Mouse (Mus musculus) liver, embryonic 14.5 days (tissue): Measurements from ENCODE around the gene Angptl2. TPM values are rescaled to one million over a fixed set of nuclear protein-coding genes. Genes with fewer than 3 reads are reported as not detected.

Experiments used
- ATAC-seq: fragments of 200-750 bp; cut with Nextera tagmentation; 2 replicates; pipeline ENCODE4 v1.8.0; 2017; ENCODE audit warnings: moderate number of reproducible peaks, mild to moderate bottlenecking, moderate library complexity; ENCODE audit not compliant: insufficient read depth
- DNase-seq, 3 experiments: peaks; one replicate each; pipeline ENCODE4 v3.0.0-alpha.2; 2012 to 2013; ENCODE audit warnings: low read depth in 3 of 3, low spot score in 3 of 3
- H3K27ac ChIP-seq: fragments of 300-500 bp; sonication (generic); 2 replicates; pipeline ENCODE4 v1.5.1; 2014; ENCODE audit warnings: moderate library complexity, mild to moderate bottlenecking, control low read depth, inconsistent platforms
- H3K27me3 ChIP-seq: fragments of 300-500 bp; sonication (generic); 2 replicates; pipeline ENCODE4 v1.6.1; 2014; ENCODE audit warnings: mild to moderate bottlenecking, low read length, moderate library complexity; ENCODE audit not compliant: control insufficient read depth, insufficient read depth
- H3K36me3 ChIP-seq: fragments of 300-500 bp; sonication (generic); replicated peaks from 2 replicates; pipeline ENCODE4 v1.6.1; 2014; ENCODE audit warnings: low read depth; ENCODE audit not compliant: control insufficient read depth, insufficient read depth
- H3K4me1 ChIP-seq, 2 experiments: fragments of 200-500 bp in 1 of 2; fragments of 300-500 bp in 1 of 2; sonication (generic) in 1 of 2; replicated peaks; 2 replicates each; pipeline ENCODE4 v1.6.1; 2012 to 2014; ENCODE audit warnings: antibody characterized with exemption in 1 of 2, inconsistent platforms in 1 of 2, low read length in 1 of 2; ENCODE audit not compliant: control insufficient read depth in 2 of 2, insufficient read depth in 2 of 2
- H3K4me2 ChIP-seq: fragments of 300-500 bp; sonication (generic); 2 replicates; pipeline ENCODE4 v1.6.1; 2014; ENCODE audit warnings: low read depth, mild to moderate bottlenecking, control low read depth, moderate library complexity
- H3K4me3 ChIP-seq, 2 experiments: fragments of 200-500 bp in 1 of 2; fragments of 300-500 bp in 1 of 2; sonication (generic) in 1 of 2; 2 replicates each; pipeline ENCODE4 v1.5.1; 2012 to 2014; ENCODE audit warnings: low read depth in 2 of 2, low read length in 2 of 2, mild to moderate bottlenecking in 2 of 2, control low read depth in 1 of 2, inconsistent platforms in 1 of 2, moderate library complexity in 1 of 2; ENCODE audit not compliant: insufficient read depth in 1 of 2
- H3K9ac ChIP-seq: fragments of 300-500 bp; sonication (generic); replicated peaks from 2 replicates; pipeline ENCODE4 v1.6.1; 2014; ENCODE audit warnings: mild to moderate bottlenecking, control low read depth, moderate library complexity
- H3K9me3 ChIP-seq: fragments of 300-500 bp; sonication (generic); 2 replicates; pipeline ENCODE4 v1.6.1; 2016; ENCODE audit warnings: low read length, mixed read lengths; ENCODE audit not compliant: control insufficient read depth
- CTCF ChIP-seq: IDR thresholded peaks from 2 replicates; pipeline ENCODE4 v1.5.1; 2016; ENCODE audit warnings: antibody characterized with exemption, low read depth, control low read depth
- EP300 ChIP-seq: IDR thresholded peaks from 2 replicates; pipeline ENCODE4 v1.6.1; 2016; ENCODE audit warnings: antibody characterized with exemption, low read depth
- WGBS: fragments of 180-500 bp; shearing (Covaris S2); extraction: QIAGEN DNeasy Blood & Tissue Kit; methylation state at CpG from one replicate; pipeline ENCODE4 v1.1.7; 2014; ENCODE audit not compliant: insufficient replicate concordance; 5-methylcytosine and 5-hydroxymethylcytosine counted together
- polyA plus RNA-seq, 2 experiments: library from polyadenylated mRNA; depleted of rRNA in 1 of 2; stranded (reverse) in 1 of 2; unstranded in 1 of 2; fragments of >200 nt; fragmentation: Nextera tagmentation in 1 of 2; extraction: Ambion mirVana in 1 of 2; gene quantifications; 2 replicates each; pipeline versions ENCODE4 v1.2.1 to v1.2.3; 2012 to 2014

The Angptl2 gene
- polyA plus RNA-seq, 2 experiments, result 1.3 to 1.8 TPM

DNA sequence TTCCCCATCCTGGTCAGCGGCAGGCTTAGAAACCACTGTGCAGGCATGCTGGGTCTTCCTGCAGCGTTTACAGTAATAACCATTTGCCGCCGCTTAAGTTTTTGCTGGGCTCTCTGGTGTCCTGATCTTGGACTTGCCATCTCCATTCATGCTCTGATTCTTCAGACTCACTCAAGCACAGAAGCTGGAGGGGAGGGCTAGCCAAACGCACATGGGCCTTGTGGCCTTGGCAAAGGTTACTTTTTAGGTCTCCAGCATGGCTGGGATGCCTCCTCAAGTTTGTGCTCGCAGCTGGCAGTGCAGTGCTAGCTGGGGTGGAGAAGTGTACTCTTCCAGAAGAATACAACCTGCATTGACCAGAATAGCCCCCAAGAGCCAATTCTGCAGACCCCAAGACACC lies 6.6 kb downstream of the Angptl2 start:
- DNase-seq (no peak), ATAC-seq (no peak)
- H3K4me3 ChIP-seq, result no peak overlapping the region
- H3K4me1 ChIP-seq, result no peaks in the 10 kb centered on the region
- no peaks in the 10 kb centered on the region for H3K36me3 ChIP-seq
- H3K4me2 ChIP-seq, result no peak overlapping the region
- H3K27me3 ChIP-seq, result no peaks in the 10 kb centered on the region
- no peak overlapping the region for H3K9ac ChIP-seq
- 71% methylated on average over 6 of the region's 6 CpGs for WGBS
- H3K9me3 ChIP-seq, result no peaks in the 10 kb centered on the region
- H3K27ac ChIP-seq, result no peak overlapping the region
- no peak for TF ChIP-seq EP300
- TF ChIP-seq CTCF, result no peak

DNA sequence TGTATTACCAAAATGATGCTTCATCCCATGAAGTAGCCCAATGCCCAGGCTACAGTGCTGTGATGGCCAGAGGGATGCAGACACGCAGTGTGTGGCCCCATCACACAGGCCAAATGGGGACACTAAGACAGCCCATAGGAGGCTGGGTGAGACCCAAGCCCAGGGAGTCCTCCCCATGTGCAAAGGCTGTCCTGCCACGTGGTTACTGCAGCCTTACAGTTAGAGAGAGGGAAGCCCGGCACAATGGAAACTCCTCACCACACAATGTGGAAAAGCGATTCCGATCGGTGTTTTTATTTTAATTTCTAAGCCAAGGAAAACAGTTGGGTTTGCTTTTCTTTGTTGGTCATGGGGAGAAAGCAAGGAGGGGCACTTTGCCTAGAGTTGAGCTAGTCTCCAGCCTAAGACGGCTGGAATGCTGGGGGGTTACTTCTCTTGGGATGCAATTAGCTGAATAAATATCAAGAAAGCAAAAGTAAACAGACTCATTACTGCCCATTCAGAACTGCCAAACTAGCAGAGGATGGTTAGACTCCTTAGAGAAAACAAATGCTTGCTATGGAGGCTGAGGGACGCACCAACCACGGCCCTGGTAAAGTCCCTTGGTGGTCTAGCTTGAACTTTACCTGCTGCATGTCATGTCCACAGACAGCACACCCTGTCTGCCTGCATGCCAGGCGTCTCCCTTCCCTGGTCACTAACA lies 7.9 kb downstream of the Angptl2 start:
- 69% methylated on average over 10 of the region's 10 CpGs for WGBS

DNA sequence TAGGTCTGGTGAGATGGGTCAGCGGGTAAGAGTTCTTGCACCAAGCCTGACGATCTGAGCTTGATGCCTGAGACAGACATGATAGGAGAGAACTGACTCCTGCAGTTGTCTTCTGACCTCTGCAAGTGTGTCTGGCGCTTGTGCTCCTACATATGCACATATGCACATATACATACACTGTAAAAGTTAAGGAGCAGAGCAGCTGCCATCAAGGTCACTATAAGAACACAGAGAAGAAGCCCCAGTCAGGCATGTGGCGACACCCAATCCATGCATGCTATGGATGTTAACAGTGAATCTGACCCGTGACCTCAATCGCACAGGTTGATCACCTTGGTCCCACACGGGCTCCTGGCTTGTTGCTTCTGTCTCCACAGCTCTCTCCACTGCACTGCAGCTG lies 10.1 kb downstream of the Angptl2 start:
- Histone ChIP-seq H3K4me2 (no peak overlapping the region), H3K4me3 (no peak overlapping the region), H3K36me3 (no peaks in the 10 kb centered on the region), H3K9me3 (no peaks in the 10 kb centered on the region), H3K27me3 (no peaks in the 10 kb centered on the region), H3K4me1 (no peaks in the 10 kb centered on the region), H3K9ac (no peak overlapping the region), H3K27ac (no peak overlapping the region)
- ATAC-seq, result no peak
- no peak for DNase-seq
- WGBS, result 63% methylated on average over 7 of the region's 7 CpGs
- no peak for TF ChIP-seq CTCF
- TF ChIP-seq EP300, result no peak

More for the DNA sequence above, 7.9 kb downstream of the Angptl2 start:
- Histone ChIP-seq H3K27me3 (no peaks in the 10 kb centered on the region), H3K4me3 (no peak overlapping the region), H3K9me3 (no peaks in the 10 kb centered on the region), H3K4me2 (no peak overlapping the region), H3K9ac (no peak overlapping the region), H3K27ac (no peak overlapping the region), H3K4me1 (no peaks in the 10 kb centered on the region), H3K36me3 (no peaks in the 10 kb centered on the region)
- TF ChIP-seq EP300, result no peak
- no peak for TF ChIP-seq CTCF
- DNase-seq (no peak), ATAC-seq (no peak)

DNA sequence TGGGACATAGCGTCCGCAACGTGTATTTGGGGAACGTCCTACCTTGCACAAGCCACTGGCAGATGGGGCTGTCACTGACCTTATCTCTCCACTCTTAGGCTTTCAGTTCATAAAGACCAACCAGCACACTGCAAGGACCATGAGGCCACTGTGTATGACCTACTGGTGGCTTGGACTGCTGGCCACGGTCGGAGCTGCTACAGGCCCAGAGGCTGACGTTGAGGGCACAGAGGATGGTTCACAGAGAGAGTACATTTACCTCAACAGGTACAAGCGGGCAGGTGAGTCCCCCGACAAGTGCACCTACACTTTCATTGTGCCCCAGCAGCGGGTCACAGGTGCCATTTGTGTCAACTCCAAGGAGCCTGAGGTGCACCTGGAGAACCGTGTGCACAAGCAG lies 12.2 kb downstream of the Angptl2 start:
- no peaks in the 10 kb centered on the region for H3K36me3 ChIP-seq
- ATAC-seq (no peak), DNase-seq (no peak)
- no peaks in the 10 kb centered on the region for H3K4me1 ChIP-seq
- no peaks in the 10 kb centered on the region for H3K27me3 ChIP-seq
- WGBS, result 73% methylated on average over 11 of the region's 11 CpGs
- TF ChIP-seq EP300, result no peak
- H3K4me3 ChIP-seq, result no peak overlapping the region
- no peak overlapping the region for H3K9ac ChIP-seq
- H3K27ac ChIP-seq, result no peak overlapping the region
- no peak overlapping the region for H3K4me2 ChIP-seq
- H3K9me3 ChIP-seq, result no peaks in the 10 kb centered on the region

DNA sequence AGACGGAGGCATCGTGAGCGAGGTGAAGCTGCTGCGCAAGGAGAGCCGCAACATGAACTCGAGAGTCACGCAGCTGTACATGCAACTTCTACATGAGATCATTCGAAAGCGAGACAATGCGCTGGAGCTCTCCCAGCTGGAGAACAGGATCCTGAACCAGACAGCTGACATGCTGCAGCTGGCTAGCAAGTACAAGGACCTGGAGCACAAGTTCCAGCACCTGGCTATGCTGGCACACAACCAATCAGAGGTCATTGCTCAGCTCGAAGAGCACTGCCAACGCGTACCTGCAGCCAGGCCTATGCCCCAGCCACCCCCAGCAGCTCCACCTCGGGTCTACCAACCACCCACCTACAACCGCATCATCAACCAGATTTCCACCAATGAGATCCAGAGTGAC lies 12.7 kb downstream of the Angptl2 start:
- ATAC-seq, result no peak
- H3K36me3 ChIP-seq, result no peaks in the 10 kb centered on the region
- no peak overlapping the region for H3K27ac ChIP-seq
- H3K9me3 ChIP-seq, result no peaks in the 10 kb centered on the region
- 79% methylated on average over 15 of the region's 15 CpGs for WGBS
- TF ChIP-seq EP300 (no peak), CTCF (no peak)
- DNase-seq, result no peak
- no peak overlapping the region for H3K9ac ChIP-seq
- H3K4me1 ChIP-seq, result no peaks in the 10 kb centered on the region
- H3K4me3 ChIP-seq, result no peak overlapping the region
- no peak overlapping the region for H3K4me2 ChIP-seq
- no peaks in the 10 kb centered on the region for H3K27me3 ChIP-seq
